Mouse (Mus musculus): Measurements from ENCODE around the gene Palmd.

DNA sequence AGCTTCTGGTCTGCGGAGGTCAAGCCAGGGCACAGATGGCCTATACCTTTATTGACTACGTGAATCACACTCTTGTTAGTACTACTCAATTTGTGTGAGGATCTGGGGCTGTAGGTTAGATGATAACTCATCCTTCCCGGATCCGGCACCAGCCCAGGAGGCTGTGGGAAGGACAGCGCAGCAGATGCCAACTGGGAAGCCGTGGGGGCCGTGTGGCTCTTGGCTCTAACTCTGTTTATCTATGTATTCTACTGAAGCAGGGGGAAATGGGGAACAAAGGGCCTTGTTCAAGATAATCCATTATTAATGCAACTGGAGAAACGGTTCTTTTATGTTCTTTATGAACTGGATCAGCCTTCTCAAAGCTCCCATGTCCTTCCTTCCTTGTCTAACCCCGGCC is 62.2 kb downstream of the Palmd start:
- TF ChIP-seq EP300 (IDR thresholded peaks at IDR 0.05; ENCODE audit: low read depth) = no peak
- no peak for TF ChIP-seq CTCF (IDR thresholded peaks at IDR 0.05; ENCODE audit: low read depth)
